Mouse (Mus musculus) lung, postnatal 0 days (tissue): ENCODE measurements around the gene Gm10190. TPM values are rescaled to one million over a fixed set of nuclear protein-coding genes. Genes with fewer than 3 reads are reported as not detected.

ENCODE experiments used
- ATAC-seq: fragments of 200-750 bp; cut with Nextera tagmentation; 2 replicates; pipeline ENCODE4 v1.8.0; 2017; ENCODE audit warnings: moderate library complexity
- DNase-seq: peaks from one replicate; pipeline ENCODE4 v3.0.0-alpha.2; 2016; ENCODE audit warnings: low spot score
- H3K27ac ChIP-seq: fragments of 300-500 bp; sonication (generic); 2 replicates; pipeline ENCODE4 v1.5.1; 2014; ENCODE audit warnings: antibody characterized with exemption, mild to moderate bottlenecking, low read length, mixed read lengths
- H3K27me3 ChIP-seq: fragments of 300-500 bp; sonication (generic); replicated peaks from 2 replicates; pipeline ENCODE4 v1.6.1; 2014; ENCODE audit warnings: low read length, mixed read lengths; ENCODE audit not compliant: insufficient read depth
- H3K36me3 ChIP-seq: fragments of 300-500 bp; sonication (generic); 2 replicates; pipeline ENCODE4 v1.6.1; 2014; ENCODE audit warnings: low read length, mixed read lengths; ENCODE audit not compliant: insufficient read depth
- H3K4me1 ChIP-seq: fragments of 300-500 bp; sonication (generic); 2 replicates; pipeline ENCODE4 v1.6.1; 2014; ENCODE audit warnings: antibody characterized with exemption, low read depth, low read length, mixed read lengths; ENCODE audit not compliant: insufficient read depth
- H3K4me2 ChIP-seq: fragments of 300-500 bp; sonication (generic); replicated peaks from 2 replicates; pipeline ENCODE4 v1.6.1; 2014; ENCODE audit warnings: low read depth, mild to moderate bottlenecking, low read length, moderate library complexity, mixed read lengths
- H3K4me3 ChIP-seq: fragments of 300-500 bp; sonication (generic); 2 replicates; pipeline ENCODE4 v1.5.1; 2014; ENCODE audit warnings: low read depth, low read length
- H3K9ac ChIP-seq: fragments of 300-500 bp; sonication (generic); replicated peaks from 2 replicates; pipeline ENCODE4 v1.6.1; 2014; ENCODE audit warnings: low read depth, mild to moderate bottlenecking
- H3K9me3 ChIP-seq: fragments of 300-500 bp; sonication (generic); 2 replicates; pipeline ENCODE4 v1.6.1; 2016; ENCODE audit warnings: low read length, mixed read lengths
- CTCF ChIP-seq: IDR thresholded peaks from 2 replicates; pipeline ENCODE4 v1.5.1; 2016; ENCODE audit warnings: antibody characterized with exemption, mild to moderate bottlenecking
- EP300 ChIP-seq: IDR thresholded peaks from 2 replicates; pipeline ENCODE4 v1.6.1; 2016; ENCODE audit warnings: antibody characterized with exemption, mild to moderate bottlenecking, control low read depth
- WGBS: fragments of 180-500 bp; shearing (Covaris S2); extraction: QIAGEN DNeasy Blood & Tissue Kit; methylation state at CpG from one replicate; pipeline ENCODE4 v1.1.7; 2014; 5-methylcytosine and 5-hydroxymethylcytosine counted together
- polyA plus RNA-seq: library from polyadenylated mRNA; unstranded; fragments of >200 nt; fragmentation: Nextera tagmentation; extraction: Ambion mirVana; gene quantifications from 2 replicates; pipeline ENCODE4 v1.2.1, GENCODE M21; 2015

The Gm10190 gene
- polyA plus RNA-seq, 1 experiment from 2014 or later = 1.4 TPM

- Histone ChIP-seq H3K27ac (no peak overlapping the region), H3K36me3 (no peaks in the 10 kb centered on the region), H3K9me3 (no peaks in the 10 kb centered on the region), H3K9ac (no peak overlapping the region), H3K4me3 (no peak overlapping the region), H3K4me2 (no peak overlapping the region), H3K27me3 (no peaks in the 10 kb centered on the region), H3K4me1 (no peaks in the 10 kb centered on the region)
- ATAC-seq (no peak), DNase-seq (no peak)
- 81% methylated on average over 5 of the region's 5 CpGs for WGBS
- TF ChIP-seq CTCF (no peak), EP300 (no peak)
These were observed 6.1 kb downstream of the Gm10190 start for GRCm38 (mm10) chr17:80367276-80367675.

DNA sequence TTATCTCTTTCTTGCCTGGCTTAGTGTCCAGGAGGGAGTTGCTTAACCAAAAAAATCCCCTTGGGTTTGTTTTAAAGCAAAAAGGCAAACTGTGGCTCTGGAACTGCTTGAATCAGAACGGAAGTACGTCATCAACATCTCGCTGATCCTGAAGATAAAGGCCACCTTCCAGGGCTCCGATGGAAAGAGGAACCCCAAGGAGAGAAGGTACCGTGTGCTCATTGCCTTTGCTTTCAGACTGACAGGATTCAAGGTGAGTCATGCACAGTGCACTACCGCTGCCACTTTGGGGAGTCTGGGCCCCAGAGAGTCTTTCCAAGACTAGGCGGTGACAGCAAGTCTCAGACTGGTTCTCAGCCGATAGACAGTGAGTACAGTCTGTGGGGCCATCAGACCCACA is 13.1 kb downstream of the Gm10190 start:
- TF ChIP-seq EP300 (no peak), CTCF (no peak)
- no peak for DNase-seq
- Histone ChIP-seq H3K36me3 (no peaks in the 10 kb centered on the region), H3K27ac (no peak overlapping the region), H3K4me2 (no peak overlapping the region), H3K9me3 (no peaks in the 10 kb centered on the region), H3K9ac (no peak overlapping the region), H3K27me3 (no peaks in the 10 kb centered on the region), H3K4me3 (no peak overlapping the region), H3K4me1 (no peaks in the 10 kb centered on the region)
- WGBS = 83% methylated on average over 8 of the region's 8 CpGs
- no peak for ATAC-seq

GRCm38 (mm10) chr17:80347234-80347633 is 26.1 kb downstream of the Gm10190 start:
- DNase-seq = peak; percentile 23
- Histone ChIP-seq H3K27ac (no peak overlapping the region), H3K27me3 (no peaks in the 10 kb centered on the region), H3K9me3 (no peaks in the 10 kb centered on the region), H3K9ac (no peak overlapping the region), H3K4me2 (no peak overlapping the region), H3K4me1 (no peaks in the 10 kb centered on the region), H3K4me3 (no peak overlapping the region), H3K36me3 (no peaks in the 10 kb centered on the region)
- WGBS = 46% methylated on average over 6 of the region's 6 CpGs
- TF ChIP-seq CTCF (no peak), EP300 (no peak)
- ATAC-seq = no peak

DNA sequence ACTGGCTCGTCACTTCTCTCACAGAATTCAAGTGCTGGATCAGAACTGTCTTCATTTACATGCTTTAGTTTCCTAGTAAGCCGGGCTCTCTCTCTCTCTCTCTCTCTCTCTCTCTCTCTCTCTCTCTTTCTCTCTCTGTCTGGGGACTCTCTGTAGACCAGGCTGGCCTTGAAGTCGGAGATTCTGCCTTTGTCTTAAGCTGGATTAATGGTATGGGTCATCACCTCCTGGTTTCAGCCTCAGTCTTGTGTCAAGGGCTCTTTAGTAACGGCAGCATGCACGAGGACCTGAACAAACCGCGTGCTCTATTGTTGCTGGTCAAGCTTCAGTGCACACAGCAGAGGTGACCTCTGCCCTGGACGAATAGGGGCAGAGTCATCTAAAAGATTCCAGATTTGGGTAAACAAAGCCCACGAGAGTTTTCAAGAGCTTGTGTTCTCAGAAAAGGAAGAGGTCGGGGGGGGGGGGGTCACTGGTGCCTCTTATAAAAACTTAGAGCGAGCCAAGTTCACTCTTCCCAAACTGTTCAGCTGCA is 26.7 kb downstream of the Gm10190 start:
- H3K9ac ChIP-seq = no peak overlapping the region
- H3K36me3 ChIP-seq = no peaks in the 10 kb centered on the region
- H3K4me2 ChIP-seq = no peak overlapping the region
- H3K9me3 ChIP-seq = no peaks in the 10 kb centered on the region
- H3K4me1 ChIP-seq = no peaks in the 10 kb centered on the region
- no peak overlapping the region for H3K4me3 ChIP-seq
- ATAC-seq (no peak), DNase-seq (no peak)
- TF ChIP-seq EP300 (no peak), CTCF (no peak)
- 59% methylated on average over 11 of the region's 11 CpGs for WGBS
- H3K27ac ChIP-seq = no peak overlapping the region
- no peaks in the 10 kb centered on the region for H3K27me3 ChIP-seq

GRCm38 (mm10) chr17:80345277-80345676 is 28.1 kb downstream of the Gm10190 start:
- Histone ChIP-seq H3K36me3 (no peaks in the 10 kb centered on the region), H3K4me1 (no peaks in the 10 kb centered on the region), H3K4me3 (no peak overlapping the region), H3K9ac (no peak overlapping the region), H3K27me3 (no peaks in the 10 kb centered on the region), H3K4me2 (no peak overlapping the region), H3K9me3 (no peaks in the 10 kb centered on the region), H3K27ac (no peak overlapping the region)
- ATAC-seq (no peak), DNase-seq (peak; percentile 13)
- WGBS = 67% methylated on average over 4 of the region's 4 CpGs
- TF ChIP-seq CTCF (peak; percentile 56), EP300 (no peak)

GRCm38 (mm10) chr17:80332386-80332785 is 41.0 kb downstream of the Gm10190 start:
- H3K36me3 ChIP-seq = no peaks in the 10 kb centered on the region
- TF ChIP-seq EP300 (no peak), CTCF (peak; percentile 56)
- no peak overlapping the region for H3K9ac ChIP-seq
- no peak overlapping the region for H3K4me3 ChIP-seq
- 45% methylated on average over 2 of the region's 2 CpGs for WGBS
- DNase-seq = peak; percentile 40
- H3K4me2 ChIP-seq = no peak overlapping the region
- peak; percentile 43; the same call in 1 of the 2 replicates for ATAC-seq
- H3K4me1 ChIP-seq = no peaks in the 10 kb centered on the region
- no peaks in the 10 kb centered on the region for H3K27me3 ChIP-seq
- no peaks in the 10 kb centered on the region for H3K9me3 ChIP-seq
- no peak overlapping the region for H3K27ac ChIP-seq

DNA sequence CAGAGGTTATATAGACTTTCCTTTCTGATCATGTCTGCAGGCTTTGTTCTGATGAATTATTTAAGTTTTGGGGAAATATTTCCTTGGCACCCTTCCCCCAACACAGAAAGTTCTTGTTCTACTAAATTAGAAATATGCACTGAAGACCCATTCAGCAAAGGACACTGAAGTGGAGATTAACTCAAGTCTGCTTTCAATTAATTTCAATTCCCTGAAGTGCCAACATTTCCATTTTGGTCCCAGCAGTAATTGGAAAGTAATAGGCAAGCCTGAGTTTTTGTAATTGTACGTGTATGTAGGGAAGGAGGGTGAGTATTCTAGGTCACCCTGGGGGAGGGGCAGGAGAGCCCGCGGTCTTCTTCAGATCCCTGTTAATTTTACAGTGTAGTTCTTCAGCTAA is 46.9 kb downstream of the Gm10190 start:
- no peak overlapping the region for H3K9ac ChIP-seq
- TF ChIP-seq CTCF (no peak), EP300 (no peak)
- no peaks in the 10 kb centered on the region for H3K4me1 ChIP-seq
- no peaks in the 10 kb centered on the region for H3K27me3 ChIP-seq
- H3K4me2 ChIP-seq = no peak overlapping the region
- ATAC-seq = no peak
- H3K4me3 ChIP-seq = no peak overlapping the region
- H3K36me3 ChIP-seq = no peaks in the 10 kb centered on the region
- no peak for DNase-seq
- 86% methylated on average over 3 of the region's 3 CpGs for WGBS
- H3K9me3 ChIP-seq = no peaks in the 10 kb centered on the region
- no peak overlapping the region for H3K27ac ChIP-seq
